In genomic region chr1:75400493-75401115, GRCm38 (mm10) we compare ENCODE assay signal across 9 mouse cellular contexts. TPM values are rescaled to one million over a fixed set of nuclear protein-coding genes. Genes with fewer than 3 reads are reported as not detected.
DNase-seq lines count a peak whose midpoint lies in the region; ATAC-seq and TF ChIP-seq lines count a peak whose summit lies in the region.
"Had no signal": no experiment of that assay in that cellular context is flagged by ENCODE, and none has a peak within 500 bp of the region (broad histone marks: within the 10 kb centered on the region; RNA-seq: fewer than 3 reads in every experiment).

No protein-coding gene starts in this region.

- H3K79me2 ChIP-seq in CH12.LX (replicated peaks; ENCODE audit: control insufficient read depth, extremely low read depth, insufficient read depth, poor library complexity, severe bottlenecking): no peaks in the 10 kb centered on the region

- H3K9ac ChIP-seq in heart, embryonic 12.5 days: peak overlapping the region; percentile 76
- peak overlapping the region; percentile 25; the same call in 1 of the 2 replicates for H3K9ac ChIP-seq in CH12.LX (ENCODE audit: insufficient read depth, low read depth)
- no peak overlapping the region for H3K9ac ChIP-seq in liver, embryonic 15.5 days

- peaks cover 65% of the 10 kb centered on the region for H3K36me3 ChIP-seq in heart, embryonic 12.5 days
- H3K36me3 ChIP-seq in CH12.LX (replicated peaks in 1 of 2; ENCODE audit: control insufficient read depth in 1 of 2, insufficient read depth in 1 of 2, low read length in 1 of 2): peaks cover 32 to 59% of the 10 kb centered on the region in 2 experiments
- H3K36me3 ChIP-seq in liver, embryonic 15.5 days (replicated peaks): no peaks in the 10 kb centered on the region

- 20% methylated on average over 6 of the region's 6 CpGs for WGBS in heart, embryonic 12.5 days
- WGBS in liver, embryonic 15.5 days (ENCODE audit: insufficient replicate concordance): 19% methylated on average over 6 of the region's 6 CpGs

- H3K4me1 ChIP-seq in heart, embryonic 12.5 days (replicated peaks): peaks cover 64% of the 10 kb centered on the region
- H3K4me1 ChIP-seq in CH12.LX (ENCODE audit: control insufficient read depth in 1 of 2, insufficient read depth in 2 of 2): peaks cover 18 to 43% of the 10 kb centered on the region in 2 experiments
- peaks cover 19% of the 10 kb centered on the region for H3K4me1 ChIP-seq in liver, embryonic 15.5 days (replicated peaks)

- in situ Hi-C loops in CH12.LX (cut with MboI; ENCODE audit: low pct_ligation_motif_present, low pct_unique_long_range_greater_than_20kb, low sequenced_read_pairs): no loop called here

- TF ChIP-seq EP300 in CH12.LX (IDR thresholded peaks at IDR 0.05; ENCODE audit: low read length): no peak

- H3K27me3 ChIP-seq in heart, embryonic 12.5 days (replicated peaks): no peaks in the 10 kb centered on the region
- no peaks in the 10 kb centered on the region for H3K27me3 ChIP-seq in CH12.LX (replicated peaks)
- H3K27me3 ChIP-seq in liver, embryonic 15.5 days: peaks cover 5% of the 10 kb centered on the region; the same call in 1 of the 2 replicates

- peak overlapping the region; percentile 49 for H3K4me3 ChIP-seq in heart, embryonic 12.5 days
- H3K4me3 ChIP-seq in CH12.LX (replicated peaks in 1 of 3; ENCODE audit: low read depth in 2 of 3, low read length in 2 of 3, poor library complexity in 1 of 3): peak overlapping the region; percentile 25 to 51 (median 49)
- peak overlapping the region; percentile 16 for H3K4me3 ChIP-seq in liver, embryonic 15.5 days (replicated peaks)

- no peak for TF ChIP-seq POLR2A in CH12.LX (IDR thresholded peaks at IDR 0.05; ENCODE audit: low read depth, low read length)

- ATAC-seq in heart, embryonic 12.5 days (ENCODE audit: insufficient number of reproducible peaks, low FRiP score): 0 out of 2 replicates have a peak, but pooled peaks have one; percentile 13
- peak; percentile 20; the same call in 1 of the 2 replicates for ATAC-seq in liver, embryonic 15.5 days (ENCODE audit: insufficient read depth)
- no peak for ATAC-seq in erythroblast, adult 5-6 weeks (replicated peaks; ENCODE audit: low FRiP score, poor library complexity, severe bottlenecking)

- dilution Hi-C loops in CH12.LX (cut with MboI; ENCODE audit: extremely low pct_ligation_motif_present, extremely low pct_unique_long_range_greater_than_20kb, low sequenced_read_pairs): no loop called here

- no peak for TF ChIP-seq RAD21 in CH12.LX (IDR thresholded peaks at IDR 0.05; ENCODE audit: low read depth, low read length)

- TF ChIP-seq CTCF in CH12.LX (conservative IDR thresholded peaks at IDR 0.05 in 1 of 2, IDR thresholded peaks at IDR 0.05 in 1 of 2; ENCODE audit: low read depth in 2 of 2, low read length in 2 of 2): no peak

- H3K9me3 ChIP-seq in heart, embryonic 12.5 days (replicated peaks): no peaks in the 10 kb centered on the region
- H3K9me3 ChIP-seq in CH12.LX (replicated peaks; ENCODE audit: low read length): no peaks in the 10 kb centered on the region
- H3K9me3 ChIP-seq in liver, embryonic 15.5 days (replicated peaks): no peaks in the 10 kb centered on the region

- DNase-seq in heart, postnatal 36 days: no peak
- peak; percentile 58 for DNase-seq in CH12.LX (ENCODE audit: extremely low read depth)
- DNase-seq in gastrocnemius, postnatal 14 days: peak; percentile 49
- no peak for DNase-seq in yolk sac, embryonic 10.5 days (ENCODE audit: low spot score)
- no peak for DNase-seq in urinary bladder, postnatal 14 days (ENCODE audit: low spot score)

- intact Hi-C loops in heart, postnatal 36 days (cut with DNase I): loop anchor here (2.0 kb wide), 1 partner anchor 24 kb away; no protein-coding TSS in a partner anchor
- intact Hi-C loops in gastrocnemius, postnatal 14 days (cut with DNase I; ENCODE audit: low total_unique reads): no loop called here

- H3K4me2 ChIP-seq in heart, embryonic 12.5 days: peak overlapping the region; percentile 79
- H3K4me2 ChIP-seq in CH12.LX (ENCODE audit: insufficient read depth, low read depth, poor library complexity, severe bottlenecking): peak overlapping the region; percentile 17; the same call in 1 of the 2 replicates
- H3K4me2 ChIP-seq in liver, embryonic 15.5 days: peak overlapping the region; percentile 40

- peak overlapping the region; percentile 100 for H3K27ac ChIP-seq in heart, embryonic 12.5 days (ENCODE audit: poor library complexity, severe bottlenecking)
- H3K27ac ChIP-seq in CH12.LX (ENCODE audit: insufficient read depth, low read depth): peak overlapping the region; percentile 47
- H3K27ac ChIP-seq in liver, embryonic 15.5 days (replicated peaks): no peak overlapping the region

TF ChIP-seq in CH12.LX, 34 proteins besides CTCF, POLR2A, EP300 and RAD21:
- TF ChIP-seq SIN3A (IDR thresholded peaks at IDR 0.05; ENCODE audit: low read length): no peak
- TF ChIP-seq TCF12 (IDR thresholded peaks at IDR 0.05; ENCODE audit: low read depth, low read length): no peak
- no peak for TF ChIP-seq ETS1 (conservative IDR thresholded peaks at IDR 0.05; ENCODE audit: low read depth, low read length)
- TF ChIP-seq CHD2 (IDR thresholded peaks at IDR 0.05; ENCODE audit: low read length): peak; percentile 45; the same call in 1 of the 2 replicates
TF ChIP-seq in CH12.LX: peak in this region for 1.

RNA-seq across cellular contexts. Expression of gene Speg, which starts 25.5 kb away (rescaled TPM):
- 61.5 and 67.4 TPM in 2 replicates for polyA plus RNA-seq in heart, embryonic 12.5 days (2016; fragmentation: Nextera tagmentation; extraction: Ambion mirVana)
- 100 to 1,000 TPM; 120 to 128 TPM for total RNA-seq in heart, postnatal 36 days (2021)
- total RNA-seq in CH12.LX (2012; rRNA removed): 14.2 and 18.8 TPM in 2 replicates
- 13.0 and 13.1 TPM in 2 replicates for total RNA-seq in CH12.LX (2014; rRNA removed)
- polyA plus RNA-seq in CH12.LX (2012; ENCODE audit: insufficient read length, low read depth): 30.7 and 31.7 TPM in 2 replicates
- 100 to 1,000 TPM; 167 to 173 TPM for total RNA-seq in gastrocnemius, postnatal 14 days (2021)
- polyA plus RNA-seq in liver, embryonic 15.5 days (2015; fragmentation: Nextera tagmentation; extraction: Ambion mirVana): 8.7 and 9.4 TPM in 2 replicates
- total RNA-seq in erythroblast, adult 5-6 weeks (2015; ENCODE audit: low replicate concordance): not detected in 2 replicates
- 1.7 TPM in 1 of 2 replicates, not detected in the other for total RNA-seq in erythroblast, adult 5-6 weeks (2017; ENCODE audit: low replicate concordance)

RNA-seq across cellular contexts. Expression of gene Gmppa, which starts 35.1 kb away (rescaled TPM):
- polyA plus RNA-seq in heart, embryonic 12.5 days (2016; fragmentation: Nextera tagmentation; extraction: Ambion mirVana): 67.7 and 69.1 TPM in 2 replicates
- 10 to 100 TPM; 35.5 to 39.9 TPM for total RNA-seq in heart, postnatal 36 days (2021)
- total RNA-seq in CH12.LX (2012; rRNA removed) (139 and 153 TPM in 2 replicates), CH12.LX (2014; rRNA removed) (101 and 102 TPM in 2 replicates)
- polyA plus RNA-seq in CH12.LX (2012; ENCODE audit: insufficient read length, low read depth): 126 and 131 TPM in 2 replicates
- total RNA-seq in gastrocnemius, postnatal 14 days (2021): 10 to 100 TPM; 34.5 to 38.7 TPM
- polyA plus RNA-seq in liver, embryonic 15.5 days (2015; fragmentation: Nextera tagmentation; extraction: Ambion mirVana): 33.8 and 35.2 TPM in 2 replicates
- total RNA-seq in erythroblast, adult 5-6 weeks (2015; ENCODE audit: low replicate concordance): 2.9 and 14.4 TPM in 2 replicates
- total RNA-seq in erythroblast, adult 5-6 weeks (2017; ENCODE audit: low replicate concordance): 6.1 and 20.1 TPM in 2 replicates

RNA-seq across cellular contexts. Expression of gene Des, which starts 40.5 kb away (rescaled TPM):
- polyA plus RNA-seq in heart, embryonic 12.5 days (2016; fragmentation: Nextera tagmentation; extraction: Ambion mirVana): 500 and 521 TPM in 2 replicates
- total RNA-seq in heart, postnatal 36 days (2021): 1,000 to 10,000 TPM; 1,347 to 1,420 TPM
- total RNA-seq in CH12.LX (2012; rRNA removed): 9.1 and 9.3 TPM in 2 replicates
- total RNA-seq in CH12.LX (2014; rRNA removed): 10.0 and 11.7 TPM in 2 replicates
- polyA plus RNA-seq in CH12.LX (2012; ENCODE audit: insufficient read length, low read depth): 18.9 and 20.9 TPM in 2 replicates
- total RNA-seq in gastrocnemius, postnatal 14 days (2021): 1,000 to 10,000 TPM; 1,553 to 1,562 TPM
- 10.3 and 12.8 TPM in 2 replicates for polyA plus RNA-seq in liver, embryonic 15.5 days (2015; fragmentation: Nextera tagmentation; extraction: Ambion mirVana)
- not detected in 2 replicates for total RNA-seq in erythroblast, adult 5-6 weeks (2015; ENCODE audit: low replicate concordance)
- total RNA-seq in erythroblast, adult 5-6 weeks (2017; ENCODE audit: low replicate concordance): not detected in 2 replicates

RNA-seq across cellular contexts. Expression of gene Asic4, which starts 49.6 kb away (rescaled TPM):
- polyA plus RNA-seq in heart, embryonic 12.5 days (2016; fragmentation: Nextera tagmentation; extraction: Ambion mirVana): 0.24 and 0.33 TPM in 2 replicates
- total RNA-seq in heart, postnatal 36 days (2021): not detected
- total RNA-seq in CH12.LX (2012; rRNA removed): not detected in 2 replicates
- not detected in 2 replicates for total RNA-seq in CH12.LX (2014; rRNA removed)
- not detected in 2 replicates for polyA plus RNA-seq in CH12.LX (2012; ENCODE audit: insufficient read length, low read depth)
- not detected for total RNA-seq in gastrocnemius, postnatal 14 days (2021)
- 0.05 TPM in 1 of 2 replicates, not detected in the other for polyA plus RNA-seq in liver, embryonic 15.5 days (2015; fragmentation: Nextera tagmentation; extraction: Ambion mirVana)
- not detected in 2 replicates for total RNA-seq in erythroblast, adult 5-6 weeks (2015; ENCODE audit: low replicate concordance)
- total RNA-seq in erythroblast, adult 5-6 weeks (2017; ENCODE audit: low replicate concordance): not detected in 2 replicates
- total RNA-seq: gastrocnemius, adult 8-10 months had no signal

Comparison
In these comparisons a context has a peak if more than half of its experiments do, and no peak if none do; other contexts are left out.
1. H3K4me2 ChIP-seq: peak in every context shown above with its lines; median percentile 79 in heart, embryonic 12.5 days; 40 in liver, embryonic 15.5 days; 17 in CH12.LX.
2. DNase-seq: peak in CH12.LX (single experiment) and gastrocnemius, postnatal 14 days (single experiment); none in heart, postnatal 36 days (0 of 2), yolk sac, embryonic 10.5 days (single experiment) and urinary bladder, postnatal 14 days (single experiment).
3. RNA of gene Speg, which starts 25.5 kb away (total RNA-seq): 167 to 173 TPM in gastrocnemius, postnatal 14 days, 120 to 128 TPM in heart, postnatal 36 days and 13.0 to 18.8 TPM in CH12.LX; 1.7 TPM in erythroblast, adult 5-6 weeks; every median in the first group is over 4 times any median in the second.
4. RNA of gene Des, which starts 40.5 kb away (total RNA-seq): 1,553 to 1,562 TPM in gastrocnemius, postnatal 14 days and 1,347 to 1,420 TPM in heart, postnatal 36 days; 9.1 to 11.7 TPM in CH12.LX and not detected in erythroblast, adult 5-6 weeks; every median in the first group is over 100 times any median in the second.
5. Peak in every context shown above with its lines, with median percentiles within 50 percentile points of each other: H3K4me3 ChIP-seq.